Mouse (Mus musculus): ENCODE results near the gene Grin2d. TPM values are rescaled to one million over a fixed set of nuclear protein-coding genes. Genes with fewer than 3 reads are reported as not detected.

Gene Grin2d
- total and polyA plus RNA-seq, 3 experiments = 0.04 to 0.07 TPM; not detected in 1

DNA sequence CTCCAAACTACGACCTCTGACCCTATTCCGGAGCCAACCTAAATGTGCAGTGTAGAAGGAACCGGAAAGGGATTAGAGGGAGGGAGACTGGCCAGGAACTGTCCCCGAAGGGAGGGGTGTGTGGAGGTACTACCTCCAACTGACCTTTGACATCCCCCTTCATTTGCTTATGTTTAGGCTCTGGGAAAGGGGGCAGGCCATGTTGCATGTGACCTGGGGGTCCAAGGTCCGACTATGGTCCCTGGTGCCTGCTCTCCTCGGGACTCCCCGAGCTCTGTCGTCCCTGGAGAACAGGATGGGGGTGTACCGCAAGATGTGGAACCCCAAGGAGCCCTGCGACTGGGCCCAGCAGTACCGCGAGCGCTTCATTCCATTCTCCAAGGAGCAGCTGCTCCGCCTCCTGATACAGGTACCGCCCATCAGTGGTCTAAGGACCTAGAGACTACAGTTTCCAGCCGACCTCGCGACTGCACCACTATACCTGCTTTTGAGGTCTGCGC lies 19.1 kb upstream of the Grin2d start (continued):
- TF ChIP-seq MAZ (IDR thresholded peaks at IDR 0.05; ENCODE audit: low read depth, low read length) (0 out of 2 replicates have a peak, but pooled peaks have one; percentile 29), SMC3 (IDR thresholded peaks at IDR 0.05; ENCODE audit: low read depth, low read length) (no peak), JUND (conservative IDR thresholded peaks at IDR 0.05; ENCODE audit: low read depth, low read length) (no peak), JUN (IDR thresholded peaks at IDR 0.05; ENCODE audit: insufficient read depth, low read depth, low read length) (no peak), MAX (IDR thresholded peaks at IDR 0.05; ENCODE audit: low read length) (no peak; the same call in 1 of the 2 replicates), GABPA (IDR thresholded peaks at IDR 0.05; ENCODE audit: insufficient replicate concordance, low read depth, low read length) (no peak), UBTF (IDR thresholded peaks at IDR 0.05; ENCODE audit: low read depth, low read length) (no peak), ETS1 (conservative IDR thresholded peaks at IDR 0.05; ENCODE audit: low read depth, low read length) (no peak), MAFK (IDR thresholded peaks at IDR 0.05; ENCODE audit: insufficient replicate concordance, low read length) (no peak), USF1 (IDR thresholded peaks at IDR 0.05; ENCODE audit: low read depth, low read length) (no peak; the same call in 1 of the 2 replicates), SIN3A (IDR thresholded peaks at IDR 0.05; ENCODE audit: low read length) (peak; percentile 57; the same call in 1 of the 2 replicates), MYC (IDR thresholded peaks at IDR 0.05; ENCODE audit: low read depth, low read length) (no peak), RAD21 (IDR thresholded peaks at IDR 0.05; ENCODE audit: low read depth, low read length) (no peak), PAX5 (IDR thresholded peaks at IDR 0.05; ENCODE audit: low read length) (no peak), EP300 (IDR thresholded peaks at IDR 0.05; ENCODE audit: low read length) (no peak)

DNA sequence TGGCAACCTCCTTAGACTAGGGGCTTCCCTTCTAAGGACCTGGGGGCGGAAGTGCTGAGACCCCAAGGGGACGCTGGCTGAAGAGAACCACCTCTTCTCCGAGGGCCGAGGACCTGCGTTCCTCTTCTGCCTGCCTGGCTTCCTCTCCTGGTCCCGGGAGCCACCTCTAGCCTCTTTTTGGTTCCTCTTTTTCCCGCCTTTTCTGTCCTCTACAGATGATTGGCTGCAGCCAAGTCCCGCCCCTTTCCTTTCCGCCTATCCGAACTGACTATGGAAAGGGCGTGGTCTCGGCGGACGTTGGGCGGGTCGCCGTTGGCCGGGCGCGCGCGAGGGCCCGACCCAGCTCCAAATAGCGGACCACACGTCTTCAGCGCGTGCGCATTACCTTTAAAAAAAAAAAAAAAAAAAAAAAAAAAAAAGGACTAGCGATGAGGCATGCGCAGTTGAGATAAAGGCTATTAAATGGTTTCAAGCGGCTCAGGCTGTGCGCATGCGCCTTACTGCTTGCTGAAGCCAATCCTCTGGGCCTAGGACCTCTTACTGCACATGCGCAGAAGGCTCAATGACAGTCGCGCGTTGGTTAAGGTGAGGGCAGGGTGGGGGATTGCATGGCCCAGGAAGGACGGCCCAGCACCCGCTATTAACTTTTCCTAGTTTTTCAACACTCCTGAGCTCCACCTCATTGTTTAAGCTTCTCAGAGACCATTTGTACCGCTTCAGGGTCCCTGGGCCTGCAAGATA lies 18.5 kb upstream of the Grin2d start, which contains the start of the genes Syngr4 and Tmem143:
Gene Syngr4, minus strand, starts transcription at position 198 of the 741 bp plus-strand sequence.
Gene Tmem143, plus strand, starts transcription at position 425 of the 741 bp plus-strand sequence.
- H3K36me3 ChIP-seq (replicated peaks in 1 of 2; ENCODE audit: control insufficient read depth in 1 of 2, insufficient read depth in 1 of 2, low read length in 1 of 2) = peaks cover 0 to 7% of the 10 kb centered on the region in 2 experiments
- H3K4me3 ChIP-seq (replicated peaks in 1 of 3; ENCODE audit: low read depth in 2 of 3, low read length in 2 of 3, poor library complexity in 1 of 3) = peak within 1 kb of the TSS; percentile 63 to 80 (median 77)
- H3K27me3 ChIP-seq (replicated peaks) = no peaks in the 10 kb centered on the region
- in situ Hi-C loops (cut with MboI; ENCODE audit: low pct_ligation_motif_present, low pct_unique_long_range_greater_than_20kb, low sequenced_read_pairs) = no loop called here
- peak; percentile 100 for DNase-seq (ENCODE audit: extremely low read depth)
- dilution Hi-C loops (cut with MboI; ENCODE audit: extremely low pct_ligation_motif_present, extremely low pct_unique_long_range_greater_than_20kb, low sequenced_read_pairs) = no loop called here
- H3K9me3 ChIP-seq (replicated peaks; ENCODE audit: low read length) = no peaks in the 10 kb centered on the region
- H3K27ac ChIP-seq (ENCODE audit: insufficient read depth, low read depth) = peak within 1 kb of the TSS; percentile 59
- no peaks in the 10 kb centered on the region for H3K79me2 ChIP-seq (replicated peaks; ENCODE audit: control insufficient read depth, extremely low read depth, insufficient read depth, poor library complexity, severe bottlenecking)
- H3K4me2 ChIP-seq (ENCODE audit: insufficient read depth, low read depth, poor library complexity, severe bottlenecking) = peak within 1 kb of the TSS; percentile 68
- peaks cover 3 to 25% of the 10 kb centered on the region in 2 experiments; a peak in 3 of 4 replicates for H3K4me1 ChIP-seq (ENCODE audit: control insufficient read depth in 1 of 2, insufficient read depth in 2 of 2)
- no peak for TF ChIP-seq CTCF (conservative IDR thresholded peaks at IDR 0.05 in 1 of 2, IDR thresholded peaks at IDR 0.05 in 1 of 2; ENCODE audit: low read depth in 2 of 2, low read length in 2 of 2)
- TF ChIP-seq BHLHE40 (IDR thresholded peaks at IDR 0.05; ENCODE audit: low read depth, low read length) = no peak
- TF ChIP-seq UBTF (IDR thresholded peaks at IDR 0.05; ENCODE audit: low read depth, low read length) = peak; percentile 78; the same call in 1 of the 2 replicates
- peak; percentile 32 for TF ChIP-seq MYC (IDR thresholded peaks at IDR 0.05; ENCODE audit: low read depth, low read length)
- TF ChIP-seq MXI1 (IDR thresholded peaks at IDR 0.05; ENCODE audit: low read depth, low read length) = peak; percentile 12; the same call in 1 of the 2 replicates
- peak; percentile 75 for TF ChIP-seq HCFC1 (IDR thresholded peaks at IDR 0.05; ENCODE audit: low read depth, low read length)
- 0 out of 2 replicates have a peak, but pooled peaks have one; percentile 7 for TF ChIP-seq MAZ (IDR thresholded peaks at IDR 0.05; ENCODE audit: low read depth, low read length)
- TF ChIP-seq GABPA (IDR thresholded peaks at IDR 0.05; ENCODE audit: insufficient replicate concordance, low read depth, low read length) = no peak
- no peak for TF ChIP-seq ZC3H11A (IDR thresholded peaks at IDR 0.05; ENCODE audit: low read depth, low read length)
- TF ChIP-seq ZNF384 (IDR thresholded peaks at IDR 0.05; ENCODE audit: low read depth, low read length) = peak; percentile 100
- peak; percentile 59 for TF ChIP-seq ELF1 (IDR thresholded peaks at IDR 0.05; ENCODE audit: low read depth, low read length)
- TF ChIP-seq POLR2A (IDR thresholded peaks at IDR 0.05; ENCODE audit: low read depth, low read length) = peak; percentile 80
- 0 out of 2 replicates have a peak, but pooled peaks have one; percentile 19 for TF ChIP-seq MEF2A (IDR thresholded peaks at IDR 0.05; ENCODE audit: borderline replicate concordance, low read depth, low read length)
- TF ChIP-seq NELFE (IDR thresholded peaks at IDR 0.05; ENCODE audit: low read depth, low read length) = peak; percentile 84
- peak; percentile 74 for TF ChIP-seq TBP (conservative IDR thresholded peaks at IDR 0.05; ENCODE audit: low read depth, low read length)
- peak; percentile 70; the same call in 1 of the 2 replicates for TF ChIP-seq ZMIZ1 (IDR thresholded peaks at IDR 0.05; ENCODE audit: low read depth, low read length)
- TF ChIP-seq MAX (IDR thresholded peaks at IDR 0.05; ENCODE audit: low read length) = peak; percentile 85
- no peak for TF ChIP-seq MAFK (IDR thresholded peaks at IDR 0.05; ENCODE audit: insufficient replicate concordance, low read length)
- TF ChIP-seq POLR2AphosphoS2 (IDR thresholded peaks at IDR 0.05; ENCODE audit: low read depth, low read length) = peak; percentile 62; the same call in 1 of the 2 replicates
- peak; percentile 37 for TF ChIP-seq TCF12 (IDR thresholded peaks at IDR 0.05; ENCODE audit: low read depth, low read length)
- TF ChIP-seq E2F4 (IDR thresholded peaks at IDR 0.05; ENCODE audit: insufficient replicate concordance, low read depth, low read length) = peak; percentile 94; the same call in 1 of the 2 replicates
- 0 out of 2 replicates have a peak, but pooled peaks have one; percentile 24 for TF ChIP-seq RCOR1 (conservative IDR thresholded peaks at IDR 0.05; ENCODE audit: low read depth, low read length)
- peak; percentile 92 for TF ChIP-seq NRF1 (IDR thresholded peaks at IDR 0.05; ENCODE audit: low read depth, low read length)
- peak within 1 kb of the TSS; percentile 79 for H3K9ac ChIP-seq (ENCODE audit: insufficient read depth, low read depth)

All from CH12.LX (cell line).